In genomic region chr2:15064380-15065269, GRCm38 (mm10) we compare ENCODE assay signal across 15 mouse cellular contexts. TPM values are rescaled to one million over a fixed set of nuclear protein-coding genes. Genes with fewer than 3 reads are reported as not detected.
DNase-seq lines count a peak whose midpoint lies in the region; TF ChIP-seq lines count a peak whose summit lies in the region.
"Had no signal": no experiment of that assay in that cellular context is flagged by ENCODE, and none has a peak within 500 bp of the region (broad histone marks: within the 10 kb centered on the region; RNA-seq: fewer than 3 reads in every experiment).

No protein-coding gene starts in this region.

- DNase-seq in heart, adult 11 months, result peak; percentile 82
- DNase-seq in heart, postnatal 25 days (ENCODE audit: low spot score), result no peak
- DNase-seq in layer of hippocampus, adult 2 months (ENCODE audit: low spot score in 2 of 2), result no peak
- DNase-seq in layer of hippocampus, adult 8-10 months (ENCODE audit: low spot score in 2 of 2), result no peak
- peak; percentile 23 for DNase-seq in lung, postnatal 36 days
- no peak for DNase-seq in lung, postnatal 25 days (ENCODE audit: low spot score)
- DNase-seq in neural tube, embryonic 10.5 days (ENCODE audit: extremely low spot score, low spot score), result no peak
- DNase-seq: forebrain, postnatal 0 days; heart, postnatal 36 days; right cerebral cortex, postnatal 4 days had no signal

- peak overlapping the region; percentile 56 for H3K27ac ChIP-seq in layer of hippocampus, adult 2 months
- H3K27ac ChIP-seq: embryonic facial prominence, embryonic 10.5 days; hindbrain, embryonic 15.5 days; intestine, embryonic 15.5 days; lung, embryonic 15.5 days had no signal

- TF ChIP-seq CTCF in layer of hippocampus, adult 2 months (conservative IDR thresholded peaks at IDR 0.05), result no peak

- intact Hi-C loops in heart, postnatal 25 days (cut with DNase I), result no loop called here

- H3K4me3 ChIP-seq in layer of hippocampus, adult 2 months, result no peak overlapping the region
- H3K4me3 ChIP-seq: embryonic facial prominence, embryonic 10.5 days; heart, embryonic 12.5 days; hindbrain, embryonic 15.5 days; intestine, embryonic 15.5 days; lung, embryonic 15.5 days had no signal

RNA-seq across cellular contexts. Expression of gene Nsun6, which starts 9.8 kb away (rescaled TPM):
- total RNA-seq in heart, postnatal 25 days (2021), result 1 to 10 TPM; 2.2 to 5.3 TPM
- total RNA-seq in layer of hippocampus, adult 2 months (2021), result 10 to 100 TPM in 1 of 2 experiments, 1 to 10 TPM in 1; 8.5 to 14.6 TPM
- total RNA-seq in layer of hippocampus, adult 8-10 months (2022), result 1 to 10 TPM; 8.1 to 9.7 (median 9.0) TPM

RNA-seq across cellular contexts. Expression of gene Arl5b, which starts 15.4 kb away (rescaled TPM):
- 10 to 100 TPM; 29.3 to 37.4 TPM for total RNA-seq in heart, postnatal 25 days (2021)
- total RNA-seq in layer of hippocampus, adult 2 months (2021), result 10 to 100 TPM; 24.9 to 33.6 TPM
- total RNA-seq in layer of hippocampus, adult 8-10 months (2022), result 10 to 100 TPM; 24.2 to 30.3 (median 26.9) TPM

Comparison
In these comparisons a context has a peak if more than half of its experiments do, and no peak if none do; other contexts are left out.
1. DNase-seq: peak in heart, adult 11 months (single experiment) and lung, postnatal 36 days (single experiment); none in heart, postnatal 25 days (single experiment), layer of hippocampus, adult 2 months (0 of 2), layer of hippocampus, adult 8-10 months (0 of 2), lung, postnatal 25 days (single experiment) and neural tube, embryonic 10.5 days (single experiment).